Mouse (Mus musculus): ENCODE measurements at regions not wholly inside any gene's neighbourhood (a gene's known extent, or its start where the extent isn't known, plus 50 kb on each side); places are given as distances from the start of the nearest gene placed in this dataset.

DNA sequence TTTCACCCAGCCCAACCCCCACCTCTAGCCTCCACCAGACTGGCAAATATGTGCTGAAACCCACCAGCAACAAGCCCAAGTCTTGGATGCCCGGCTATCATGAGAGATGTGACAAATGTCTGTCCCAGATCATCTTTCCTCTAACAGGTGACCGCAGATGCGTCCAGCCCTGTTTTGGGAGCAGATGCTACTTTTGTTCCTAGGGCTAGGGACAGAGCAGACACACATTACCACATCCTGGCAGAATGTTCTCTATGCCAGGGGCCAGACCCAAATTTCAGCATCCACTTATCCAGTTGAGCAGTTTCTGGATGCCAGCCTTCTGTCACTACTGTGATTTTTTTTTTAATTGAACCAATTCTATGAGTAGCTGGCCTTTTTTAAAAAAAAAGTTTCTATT, 316.7 kb downstream of the Adra2a start:
- TF ChIP-seq CTCF (IDR thresholded peaks at IDR 0.05; ENCODE audit: extremely low read depth, insufficient read length, insufficient replicate concordance, low read depth, low read length) (no peak), POLR2A (IDR thresholded peaks at IDR 0.05; ENCODE audit: low read depth, low read length) (no peak)
